Mouse (Mus musculus) thymus, postnatal 4 days (tissue): ENCODE measurements around the gene Adam34.
"Not testable (repeated sequence)": the region's sequence is repeated elsewhere in the genome, so short reads cannot be mapped to it uniquely, and the experiment has no call there.

Experiments
- DNase-seq: peaks from one replicate; pipeline ENCODE4 v3.0.0; 2021

Gene Adam34

GRCm38 (mm10) chr8:43709949-43710348, at the start of gene Adam34:
Gene Adam34, minus strand, starts transcription at chr8:43710049.
- no peak for DNase-seq

DNA sequence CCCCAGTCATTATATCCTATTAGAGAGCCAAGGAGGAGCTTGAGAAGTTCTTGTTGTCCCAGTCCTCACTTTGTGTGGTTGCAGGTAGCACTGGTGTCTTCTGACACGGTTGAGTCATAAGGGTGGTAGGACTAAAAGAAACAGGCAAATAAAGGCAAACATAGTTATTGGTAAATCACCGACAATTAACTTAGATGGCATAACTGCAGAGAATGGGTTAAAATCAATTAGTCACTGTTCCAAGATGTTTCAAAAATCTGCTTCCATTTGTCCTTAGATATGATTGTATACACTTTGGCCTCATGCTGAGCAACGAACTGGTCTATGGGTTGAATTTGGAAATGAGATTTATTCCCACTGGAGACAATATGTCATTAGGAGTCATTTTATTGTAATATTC, 82.7 kb downstream of the Adam34 start, which contains the start of gene Gm5346:
Gene Gm5346 (minus strand): TSS at position 101 of the 400 bp plus-strand sequence.
- no peak for DNase-seq

- no peak for DNase-seq
Observed at GRCm38 (mm10) chr8:43616046-43616445, 93.8 kb downstream of the Adam34 start.

DNA sequence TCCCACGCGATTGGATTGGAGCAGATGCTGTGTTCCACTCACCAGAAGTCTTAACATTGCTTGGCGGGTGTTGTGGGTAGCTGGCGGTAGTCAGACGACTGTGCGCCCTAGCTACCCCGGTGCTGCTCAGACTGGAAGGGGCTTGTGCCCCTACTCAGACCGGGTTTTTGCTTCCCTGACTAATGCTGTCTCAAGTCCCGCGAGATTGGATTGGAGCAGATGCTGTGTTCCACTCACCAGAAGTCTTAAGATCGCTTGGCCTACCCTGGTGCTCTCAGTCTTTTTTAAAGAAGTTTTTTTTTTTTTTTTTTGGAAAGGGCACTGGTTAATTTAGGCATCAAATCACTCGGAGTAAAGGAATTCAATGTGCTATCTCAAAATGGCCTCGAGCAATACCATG, 106.2 kb downstream of the Adam34 start:
- not testable (repeated sequence) for DNase-seq

DNA sequence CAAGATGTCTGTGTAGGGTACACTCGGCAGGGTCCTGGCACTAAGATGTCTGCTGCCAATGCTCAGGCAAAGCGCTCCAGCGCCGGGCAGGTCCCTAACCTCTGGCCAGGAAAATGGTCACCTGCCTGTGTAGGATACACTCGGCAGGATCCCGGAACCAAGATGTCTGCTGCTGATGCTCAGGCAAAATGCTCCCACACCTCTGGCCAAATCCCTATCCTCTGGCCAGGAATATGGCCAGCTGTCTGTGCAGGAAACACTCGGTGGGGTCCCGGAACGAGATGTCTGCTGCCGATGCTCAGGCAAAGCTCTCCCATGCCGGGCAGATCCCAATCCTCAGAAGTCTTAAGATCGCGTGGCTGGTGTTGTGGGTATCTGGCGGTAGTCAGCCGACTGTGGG, 106.7 kb downstream of the Adam34 start:
- not testable (repeated sequence) for DNase-seq
